Mouse (Mus musculus) lung, adult 18-20 months (tissue): ENCODE measurements around the gene Crlf1.

Experiments
- DNase-seq, 2 experiments: peaks; one replicate each; pipeline ENCODE4 v3.0.0; 2022; ENCODE audit warnings: mixed read lengths in 2 of 2

Gene Crlf1

DNA sequence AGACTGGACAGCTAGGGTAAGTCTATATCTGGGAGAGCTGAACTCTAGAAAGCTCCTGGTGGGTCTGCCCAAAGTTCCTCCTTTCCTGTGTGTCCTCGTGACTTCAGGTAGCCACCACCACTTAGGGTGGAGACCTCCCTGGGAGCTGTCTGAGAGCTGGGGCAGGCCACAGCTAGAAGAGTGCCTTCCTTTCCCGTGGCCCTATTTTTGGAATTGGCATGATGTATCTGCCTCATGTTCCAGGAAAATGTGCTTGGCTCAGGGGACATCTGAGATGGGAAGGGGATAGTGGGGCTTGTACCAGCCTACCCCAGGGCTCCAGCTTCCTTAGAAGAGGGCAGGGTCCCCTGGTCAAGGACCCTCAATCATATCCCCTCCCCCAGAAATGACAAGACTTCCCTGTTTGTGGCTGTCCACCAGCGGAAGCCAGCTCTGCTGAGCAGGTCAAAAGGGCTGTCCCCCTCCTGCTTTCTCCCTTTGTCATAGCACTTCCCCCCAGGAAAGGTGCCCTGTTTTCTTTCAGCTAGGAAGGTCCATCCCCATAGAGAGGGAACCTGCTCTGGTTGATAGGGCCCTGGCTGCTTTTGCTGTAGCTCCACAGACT is 58.7 kb downstream of the Crlf1 start:
- DNase-seq: no peak

DNA sequence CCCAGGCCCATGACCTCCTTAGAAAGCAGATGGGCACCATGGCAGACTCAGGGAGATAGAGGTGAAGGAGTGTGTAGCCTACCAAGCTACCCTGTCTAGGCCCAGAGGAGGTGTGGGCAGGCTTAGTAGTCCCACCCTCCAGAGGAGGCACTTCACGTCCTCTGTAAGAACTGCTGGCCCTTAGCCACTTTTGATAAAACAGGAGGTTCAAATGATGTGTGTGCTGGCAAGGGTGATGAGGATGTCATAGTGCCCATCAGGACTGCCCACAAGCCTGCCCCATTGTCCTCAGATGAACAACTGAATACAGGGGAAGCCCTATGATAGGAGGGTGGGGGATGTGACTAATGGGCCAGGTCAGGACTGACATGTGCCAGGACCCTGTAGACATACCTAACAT is 59.9 kb downstream of the Crlf1 start:
- DNase-seq: peak; percentile 24 to 60
